Mouse (Mus musculus): ENCODE results near the gene Slc7a8.

GRCm38 (mm10) chr14:54806124-54806523 is 24.4 kb upstream of the Slc7a8 start:
- no peak for TF ChIP-seq POLR2A (IDR thresholded peaks at IDR 0.05; ENCODE audit: low read depth, low read length)
- TF ChIP-seq CTCF (IDR thresholded peaks at IDR 0.05; ENCODE audit: borderline replicate concordance, insufficient read depth, low read length), result no peak
